In the genomic region with DNA sequence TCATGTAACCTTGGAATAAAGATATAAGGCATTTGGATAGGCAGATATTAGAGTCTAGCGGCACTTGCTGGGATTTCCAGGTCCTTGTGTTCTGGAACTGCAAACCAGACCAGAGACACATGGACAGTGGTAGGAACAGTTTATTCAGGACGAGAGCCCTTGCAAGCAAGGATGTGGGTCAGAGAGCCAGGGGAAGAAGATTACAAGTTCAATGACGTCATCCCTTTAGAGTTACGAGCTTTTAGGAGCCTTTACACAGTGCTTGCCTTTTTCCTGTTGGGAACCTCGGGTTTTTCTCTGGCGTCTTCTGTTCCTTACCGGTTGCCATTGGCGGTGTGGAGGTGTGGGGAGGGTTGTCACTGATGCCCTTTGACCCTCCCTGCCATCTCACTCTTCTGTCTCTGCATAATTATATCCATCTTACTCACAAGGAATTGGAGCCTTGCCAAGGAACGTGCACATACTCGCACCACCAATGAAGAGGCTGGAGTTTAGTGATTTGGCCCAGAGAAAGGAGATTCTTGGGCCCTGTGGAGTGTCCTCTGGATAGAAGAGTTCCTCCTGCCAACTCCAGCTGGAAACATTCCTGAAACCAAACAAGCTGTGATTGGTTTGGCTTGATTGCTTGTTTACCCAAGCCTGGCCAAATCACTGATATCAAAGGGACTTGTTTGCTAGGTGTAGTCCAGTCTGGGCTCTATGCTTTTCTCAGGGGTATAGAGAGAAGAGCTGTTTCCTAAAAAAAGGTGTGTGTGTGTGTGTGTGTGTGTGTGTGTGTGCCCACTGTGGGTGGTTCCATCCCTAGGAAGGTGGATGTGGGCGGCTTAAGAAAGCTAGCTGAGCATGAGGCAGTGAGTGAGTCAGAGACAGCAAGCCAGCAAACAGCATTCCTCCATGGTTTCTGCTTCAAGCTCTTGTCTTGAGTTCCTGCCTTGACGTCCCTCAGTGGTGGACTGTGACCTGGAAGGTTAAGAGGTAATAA, we compare ENCODE assay signal across 12 mouse cellular contexts. TPM values are rescaled to one million over a fixed set of nuclear protein-coding genes. Genes with fewer than 3 reads are reported as not detected.
DNase-seq lines count a peak whose midpoint lies in the region; ATAC-seq lines count a peak whose summit lies in the region.
"Had no signal": no experiment of that assay in that cellular context is flagged by ENCODE, and none has a peak within 500 bp of the region (broad histone marks: within the 10 kb centered on the region; RNA-seq: fewer than 3 reads in every experiment).

No protein-coding gene starts in this region.

- no peak overlapping the region for H3K9ac ChIP-seq in heart, embryonic 12.5 days
- H3K9ac ChIP-seq: stomach, embryonic 15.5 days had no signal

- H3K27me3 ChIP-seq in heart, embryonic 12.5 days (replicated peaks), result no peaks in the 10 kb centered on the region
- H3K27me3 ChIP-seq: stomach, embryonic 15.5 days had no signal

- DNase-seq in heart, adult 11 months, result peak; percentile 94
- peak; percentile 9 for DNase-seq in urinary bladder, postnatal 14 days (ENCODE audit: low spot score)
- DNase-seq in urinary bladder, adult 2 months (ENCODE audit: low spot score), result no peak
- DNase-seq in left cerebral cortex, adult 8-10 months (ENCODE audit: low spot score in 2 of 2), result peak; percentile 22 to 59
- DNase-seq in embryo, embryonic 10 days (ENCODE audit: low spot score), result no peak
- no peak for DNase-seq in adrenal gland, postnatal 25 days
- DNase-seq in adrenal gland, adult 2 months, result no peak
- DNase-seq: gastrocnemius, postnatal 10 days; kidney, postnatal 10 days had no signal

- H3K9me3 ChIP-seq in heart, embryonic 12.5 days (replicated peaks), result no peaks in the 10 kb centered on the region
- H3K9me3 ChIP-seq: stomach, embryonic 15.5 days had no signal

- H3K4me1 ChIP-seq in heart, embryonic 12.5 days (replicated peaks), result peaks cover 32% of the 10 kb centered on the region

- WGBS in heart, embryonic 12.5 days, result 48% methylated on average over 12 of the region's 12 CpGs

- ATAC-seq in heart, embryonic 12.5 days (ENCODE audit: insufficient number of reproducible peaks, low FRiP score), result no peak; the same call in 1 of the 2 replicates
- ATAC-seq: CD4-positive, CD25-positive, alpha-beta regulatory T cell, adult 4 months had no signal

- no peaks in the 10 kb centered on the region for H3K36me3 ChIP-seq in heart, embryonic 12.5 days
- H3K36me3 ChIP-seq: stomach, embryonic 15.5 days had no signal

- no peak overlapping the region for H3K27ac ChIP-seq in heart, embryonic 12.5 days (ENCODE audit: poor library complexity, severe bottlenecking)
- H3K27ac ChIP-seq: stomach, embryonic 15.5 days had no signal

- H3K4me3 ChIP-seq in heart, embryonic 12.5 days, result no peak overlapping the region
- H3K4me3 ChIP-seq: stomach, embryonic 15.5 days had no signal

- no peak overlapping the region for H3K4me2 ChIP-seq in heart, embryonic 12.5 days
- H3K4me2 ChIP-seq: stomach, embryonic 15.5 days had no signal

RNA-seq across cellular contexts. Expression of a gene that starts 42.0 kb away (rescaled TPM):
- polyA plus RNA-seq in heart, embryonic 12.5 days (2016; fragmentation: Nextera tagmentation; extraction: Ambion mirVana), result 32.6 and 35.7 TPM in 2 replicates
- polyA plus RNA-seq in urinary bladder, adult 2 months (2012; rRNA removed), result 31.5 and 33.4 TPM in 2 replicates
- 100 to 1,000 TPM; 166 to 199 (median 181) TPM for total RNA-seq in left cerebral cortex, adult 8-10 months (2022)
- total RNA-seq in adrenal gland, postnatal 25 days (2021), result 139 and 184 TPM in 2 replicates
- total RNA-seq in adrenal gland, adult 2 months (2021), result 100 to 1,000 TPM in 1 of 2 experiments, 10 to 100 TPM in 1; 90.4 to 111 TPM
- 340 and 381 TPM in 2 replicates for polyA plus RNA-seq in adrenal gland, adult 2 months (2012; rRNA removed)
- polyA plus RNA-seq: CD4-positive, CD25-positive, alpha-beta regulatory T cell, adult 4 months had no signal

Comparison
In these comparisons a context has a peak if more than half of its experiments do, and no peak if none do; other contexts are left out.
1. DNase-seq: peak in heart, adult 11 months (single experiment), urinary bladder, postnatal 14 days (single experiment) and left cerebral cortex, adult 8-10 months (2 of 2); none in urinary bladder, adult 2 months (single experiment), embryo, embryonic 10 days (single experiment), adrenal gland, postnatal 25 days (single experiment) and adrenal gland, adult 2 months (single experiment).